Mouse (Mus musculus) bone marrow, adult 2 months (tissue): Measurements from ENCODE around the gene Vmn1r17. TPM values are rescaled to one million over a fixed set of nuclear protein-coding genes. Genes with fewer than 3 reads are reported as not detected.
"Not testable (repeated sequence)": the region's sequence is repeated elsewhere in the genome, so short reads cannot be mapped to it uniquely, and the experiment has no call there.

Experiments
- H3K27ac ChIP-seq: fragments of 200-500 bp; 2 replicates; pipeline ENCODE4 v1.5.1; 2012; ENCODE audit warnings: low read depth, mild to moderate bottlenecking, control low read depth, inconsistent platforms, low read length; ENCODE audit not compliant: control insufficient read depth, poor library complexity, insufficient read depth
- H3K4me1 ChIP-seq: fragments of 200-500 bp; 2 replicates; pipeline ENCODE4 v1.6.1; 2011; ENCODE audit warnings: low read length; ENCODE audit not compliant: control insufficient read depth, insufficient read depth
- H3K4me3 ChIP-seq: fragments of 200-500 bp; replicated peaks from 2 replicates; pipeline ENCODE3; 2011; ENCODE audit warnings: mild to moderate bottlenecking, low read depth, low read length, control low read depth; ENCODE audit not compliant: control insufficient read depth
- CTCF ChIP-seq: fragments of 200-500 bp; IDR thresholded peaks from 2 replicates; pipeline ENCODE4 v1.5.1; 2011; ENCODE audit warnings: low read length, control low read depth; ENCODE audit not compliant: control insufficient read depth, insufficient read depth
- POLR2A ChIP-seq: fragments of 200-500 bp; IDR thresholded peaks from 2 replicates; pipeline ENCODE4 v1.6.1; 2011; ENCODE audit warnings: low read depth, mild to moderate bottlenecking, control low read depth, low read length, borderline replicate concordance; ENCODE audit not compliant: control insufficient read depth
- WGBS: fragments of 180-500 bp; shearing (Covaris S2); methylation state at CpG from one replicate; pipeline ENCODE4 v1.1.7; 2018; 5-methylcytosine and 5-hydroxymethylcytosine counted together
- polyA plus RNA-seq: library from polyadenylated mRNA; stranded (reverse); fragments of >200 nt; gene quantifications from 2 replicates; pipeline ENCODE4 v1.2.4, GENCODE M21; 2011; ENCODE audit warnings: low replicate concordance; ENCODE audit not compliant: missing spikeins, insufficient read depth, insufficient read length

The Vmn1r17 gene
- polyA plus RNA-seq: not detected in 2 replicates

DNA sequence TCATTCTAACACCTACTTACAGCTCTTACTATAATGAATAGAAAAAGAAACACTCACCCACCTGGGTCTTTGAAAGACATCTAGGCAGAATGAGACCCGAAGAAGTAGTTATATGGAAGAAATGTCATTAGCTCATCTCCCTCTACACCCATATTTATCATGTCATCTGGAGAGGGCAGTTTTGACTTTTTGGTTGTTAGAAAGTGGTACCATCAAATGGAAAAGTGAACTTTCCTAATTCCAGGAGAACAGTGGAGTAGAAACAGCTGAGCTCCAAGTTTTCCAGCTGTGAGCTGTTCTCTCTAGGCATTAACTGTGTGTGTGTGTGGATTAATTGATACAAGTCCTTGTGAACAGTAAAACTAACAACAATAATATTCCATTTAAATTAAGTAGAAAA, at the start of gene Vmn1r17:
Gene Vmn1r17 (minus strand): TSS at position 101 of the 400 bp plus-strand sequence.
- Histone ChIP-seq H3K4me3 (no peak within 1 kb of the TSS), H3K4me1 (no peaks in the 10 kb centered on the region), H3K27ac (no peak within 1 kb of the TSS)
- TF ChIP-seq CTCF (no peak), POLR2A (no peak)
- 71% methylated on average over 1 of the region's 1 CpGs for WGBS

DNA sequence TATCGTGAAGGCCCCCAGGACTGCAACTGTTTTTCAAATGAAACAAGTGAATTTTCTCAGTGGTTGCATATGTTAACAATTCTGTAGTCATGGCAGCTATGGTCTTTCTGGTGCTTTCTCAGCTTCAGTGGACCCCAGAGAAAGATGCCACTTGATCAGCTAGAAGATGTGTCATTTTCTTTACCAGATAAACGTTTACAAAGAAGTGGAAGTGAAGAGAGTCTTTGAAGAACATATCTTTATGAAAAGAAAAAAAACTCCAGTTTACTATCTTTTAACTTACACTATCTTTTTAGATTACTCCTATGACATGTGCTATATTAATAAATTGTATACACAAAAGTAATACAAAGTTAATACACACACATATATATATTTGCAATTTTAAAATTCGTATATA, 40.0 kb upstream of the Vmn1r17 start, which contains the start of gene Vmn1r19:
Gene Vmn1r19 (plus strand): TSS at position 301 of the 400 bp plus-strand sequence.
- 62% methylated on average over 3 of the region's 3 CpGs for WGBS
- not testable (repeated sequence) for H3K4me3 ChIP-seq, H3K27ac ChIP-seq, H3K4me1 ChIP-seq

DNA sequence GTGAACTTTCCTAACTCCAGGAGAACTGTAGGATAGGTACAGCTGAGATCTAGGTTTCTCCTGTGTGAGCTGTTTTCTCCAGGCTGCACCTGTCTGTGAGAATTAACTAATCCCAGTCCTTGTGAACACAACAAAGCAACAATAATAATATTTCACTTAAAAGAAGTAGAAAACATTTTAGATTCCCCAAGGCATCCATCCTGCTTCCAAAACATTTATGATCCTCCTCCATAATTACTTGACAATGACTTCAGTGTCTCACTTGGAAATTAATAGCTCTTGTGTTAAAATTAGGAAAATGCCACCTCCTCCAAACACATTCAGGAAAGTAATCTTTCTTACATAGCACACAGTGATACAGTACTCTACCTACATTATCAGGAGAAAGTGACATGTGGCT, 32.2 kb upstream of the Vmn1r17 start, which contains the start of gene Vmn1r18:
Gene Vmn1r18 (minus strand): TSS at position 101 of the 400 bp plus-strand sequence.
- H3K4me3 ChIP-seq: no peak within 1 kb of the TSS
- TF ChIP-seq CTCF (no peak), POLR2A (no peak)
- H3K4me1 ChIP-seq: no peaks in the 10 kb centered on the region
- H3K27ac ChIP-seq: no peak within 1 kb of the TSS

DNA sequence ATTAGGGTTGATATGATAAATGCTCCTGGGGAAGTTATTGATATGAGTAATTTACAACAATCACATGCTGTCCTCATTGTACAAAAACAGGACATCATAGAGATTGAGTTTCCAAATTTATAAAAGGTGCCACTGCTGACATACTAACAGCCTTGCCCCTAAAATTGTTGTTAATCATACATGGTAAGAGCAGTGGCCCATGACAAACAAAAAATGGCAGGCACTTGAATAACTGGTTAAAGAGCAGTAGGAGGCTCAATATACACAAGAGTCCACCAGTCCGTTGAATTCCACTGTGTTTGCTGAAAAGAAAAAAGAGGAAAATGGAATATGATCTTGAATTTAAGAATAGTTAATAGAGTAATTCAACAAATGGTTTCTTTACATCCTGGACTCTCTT, 4.0 kb upstream of the Vmn1r17 start:
- TF ChIP-seq CTCF: no peak
- TF ChIP-seq POLR2A: no peak
- 69% methylated on average over 1 of the region's 1 CpGs for WGBS
- Histone ChIP-seq H3K27ac (no peak overlapping the region), H3K4me1 (no peaks in the 10 kb centered on the region), H3K4me3 (no peak overlapping the region)

DNA sequence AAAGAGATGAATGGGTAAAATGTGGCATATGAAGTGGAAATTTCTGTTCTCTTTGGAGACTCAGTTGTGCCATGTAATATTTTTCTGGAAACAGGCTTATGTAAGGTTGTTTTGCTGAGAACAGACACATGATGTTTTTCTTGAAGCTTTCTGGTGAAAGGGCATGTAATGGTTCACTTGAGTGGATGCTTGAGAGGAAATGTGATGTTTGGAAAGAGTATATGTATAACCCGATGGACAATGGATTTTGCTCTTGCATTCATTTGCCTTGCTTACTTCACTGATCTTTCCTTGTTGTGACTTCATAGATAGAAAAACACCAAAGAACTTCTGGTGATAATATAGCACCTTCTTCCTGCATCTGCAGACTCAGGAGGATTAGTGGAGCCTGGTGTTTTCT, 2.3 kb upstream of the Vmn1r17 start:
- H3K4me3 ChIP-seq, H3K27ac ChIP-seq, H3K4me1 ChIP-seq: not testable (repeated sequence)
- 70% methylated on average over 1 of the region's 1 CpGs for WGBS

DNA sequence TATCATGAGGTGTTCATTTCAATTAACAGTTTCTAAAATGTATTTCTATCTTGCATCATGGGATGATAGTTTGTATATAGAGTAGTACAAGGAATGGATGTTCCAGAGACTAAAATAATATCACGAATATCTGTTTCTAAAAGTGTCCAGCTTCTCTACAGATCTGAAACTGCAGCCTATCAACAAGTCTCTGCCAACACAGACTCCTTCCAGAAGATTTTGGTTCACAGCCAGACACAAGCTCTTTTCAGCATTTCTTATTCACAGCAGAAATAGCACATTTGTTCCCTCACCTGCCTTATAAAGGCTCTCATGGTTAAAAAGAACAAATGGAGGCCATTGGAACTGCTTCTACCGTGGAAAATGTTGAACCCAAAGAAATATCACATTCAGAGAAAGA, 6.7 kb downstream of the Vmn1r17 start:
- no peak for TF ChIP-seq POLR2A
- TF ChIP-seq CTCF: no peak
- Histone ChIP-seq H3K27ac (no peak overlapping the region), H3K4me3 (no peak overlapping the region), H3K4me1 (no peaks in the 10 kb centered on the region)
- WGBS: 62% methylated on average over 2 of the region's 2 CpGs

DNA sequence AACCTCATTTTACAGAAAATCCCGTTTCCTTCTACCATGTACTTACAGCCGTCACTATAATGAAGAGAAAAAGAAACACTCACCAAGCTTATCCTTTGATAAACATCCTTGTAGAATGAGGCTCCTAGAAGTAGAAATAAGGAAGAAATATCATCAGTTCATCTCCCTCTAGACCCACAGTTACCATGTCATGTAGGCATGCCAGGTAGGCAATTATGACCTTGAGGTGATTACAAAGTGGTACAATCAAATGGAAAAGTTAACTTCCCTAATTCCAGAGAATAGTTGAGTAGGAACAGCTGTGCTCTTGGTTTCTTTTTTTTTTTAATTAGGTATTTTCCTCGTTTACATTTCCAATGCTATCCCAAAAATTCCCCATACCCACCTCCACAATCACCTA, 34.1 kb downstream of the Vmn1r17 start, which contains the start of gene Vmn1r16:
Gene Vmn1r16 (minus strand): TSS at position 101 of the 400 bp plus-strand sequence.
- no peak for TF ChIP-seq CTCF
- no peak for TF ChIP-seq POLR2A
- Histone ChIP-seq H3K4me3 (no peak within 1 kb of the TSS), H3K27ac (no peak within 1 kb of the TSS), H3K4me1 (no peaks in the 10 kb centered on the region)
- WGBS: 72% methylated on average over 3 of the region's 3 CpGs

DNA sequence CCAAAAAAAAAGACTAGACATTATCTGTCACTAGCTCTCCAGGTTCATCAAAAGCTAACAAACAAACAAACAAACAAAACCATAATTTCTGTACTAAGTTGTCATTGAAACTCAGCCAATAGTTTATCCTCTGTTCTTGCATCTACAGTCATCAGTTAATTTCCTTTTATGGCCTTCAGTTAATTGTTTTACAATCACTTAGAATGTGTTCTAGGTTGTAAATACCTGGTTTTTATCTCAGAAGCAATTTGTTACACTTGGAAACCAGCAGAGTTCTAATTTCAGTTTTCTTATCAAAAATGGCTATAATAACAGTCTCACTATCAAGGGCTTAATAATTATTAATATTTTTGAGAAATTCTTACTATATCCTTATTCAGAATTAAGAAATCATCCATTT, 37.4 kb downstream of the Vmn1r17 start:
- Histone ChIP-seq H3K27ac (no peak overlapping the region), H3K4me1 (no peaks in the 10 kb centered on the region), H3K4me3 (no peak overlapping the region)
- TF ChIP-seq POLR2A (no peak), CTCF (no peak)

Other genes with a start within 250 kb of the Vmn1r17 start
- gene Vmn1r11, start 230.3 kb downstream of the Vmn1r17 start, polyA plus RNA-seq: not detected in 2 replicates
- gene Vmn1r12, start 206.8 kb downstream of the Vmn1r17 start, polyA plus RNA-seq: not detected in 2 replicates
- 5.4 and 8.5 TPM in 2 replicates for gene Vmn1r13, start 160.4 kb downstream of the Vmn1r17 start, polyA plus RNA-seq
- gene Vmn1r14, start 132.0 kb downstream of the Vmn1r17 start, polyA plus RNA-seq: not detected in 2 replicates
- not detected in 2 replicates for gene Vmn1r15, start 105.8 kb downstream of the Vmn1r17 start, polyA plus RNA-seq
- not detected in 2 replicates for gene Vmn1r16, start 34.2 kb downstream of the Vmn1r17 start, polyA plus RNA-seq
- gene Vmn1r18, start 32.1 kb upstream of the Vmn1r17 start, polyA plus RNA-seq: not detected in 2 replicates
- not detected in 2 replicates for gene Vmn1r19, start 40.1 kb upstream of the Vmn1r17 start, polyA plus RNA-seq
- not detected in 2 replicates for gene Vmn1r20, start 65.2 kb upstream of the Vmn1r17 start, polyA plus RNA-seq
- gene Ppm1k, start 171.7 kb upstream of the Vmn1r17 start, polyA plus RNA-seq: 1.4 and 3.0 TPM in 2 replicates
- gene Herc6, start 217.3 kb upstream of the Vmn1r17 start, polyA plus RNA-seq: 25.0 and 26.4 TPM in 2 replicates